Mouse (Mus musculus) brain, embryonic 14.5 days (tissue): ENCODE results near the gene Spi1.

Experiments
- CTCF ChIP-seq: fragments of 200-500 bp; IDR thresholded peaks from 2 replicates; pipeline ENCODE4 v1.5.1; 2012; ENCODE audit warnings: inconsistent platforms, mild to moderate bottlenecking, moderate library complexity, borderline replicate concordance; ENCODE audit not compliant: insufficient read depth, insufficient read length; ENCODE audit errors: extremely low read depth
- POLR2A ChIP-seq: fragments of 200-500 bp; IDR thresholded peaks from 2 replicates; pipeline ENCODE4 v1.6.1; 2012; ENCODE audit warnings: mild to moderate bottlenecking, inconsistent platforms, borderline replicate concordance; ENCODE audit not compliant: poor library complexity, insufficient read depth, insufficient read length, severe bottlenecking; ENCODE audit errors: extremely low read depth

GRCm38 (mm10) chr2:91139764-91140163, 57.6 kb downstream of the Spi1 start:
- no peak for TF ChIP-seq CTCF
- no peak for TF ChIP-seq POLR2A
